Mouse (Mus musculus) liver (tissue): ENCODE data around the gene Bpifb1.
"Not testable (repeated sequence)": the region's sequence is repeated elsewhere in the genome, so short reads cannot be mapped to it uniquely, and the experiment has no call there.

Experiments used
- DNase-seq: peaks from one replicate; pipeline ENCODE4 v3.0.0-alpha.2; 2020; ENCODE audit warnings: mixed read lengths

The Bpifb1 gene

DNA sequence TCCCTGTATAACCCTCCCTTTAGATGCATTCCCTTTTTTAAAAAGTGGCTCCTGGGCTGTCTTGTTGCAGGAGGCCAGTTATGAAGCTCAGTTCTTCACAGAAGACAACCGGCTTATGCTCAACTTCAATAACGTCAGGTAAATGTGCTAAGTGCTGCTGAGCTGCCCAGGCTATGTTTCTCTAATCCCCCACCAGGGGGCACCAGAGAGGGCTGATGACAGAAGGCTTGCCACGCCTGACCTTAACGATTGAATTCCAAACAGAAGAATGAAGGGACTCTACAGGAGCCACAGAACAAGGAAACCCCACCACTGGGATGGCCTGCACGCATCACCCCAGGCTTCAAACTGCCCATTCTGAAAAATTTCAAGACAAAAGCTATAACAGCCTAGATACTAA lies 24.6 kb downstream of the Bpifb1 start:
- DNase-seq = peak; percentile 75

DNA sequence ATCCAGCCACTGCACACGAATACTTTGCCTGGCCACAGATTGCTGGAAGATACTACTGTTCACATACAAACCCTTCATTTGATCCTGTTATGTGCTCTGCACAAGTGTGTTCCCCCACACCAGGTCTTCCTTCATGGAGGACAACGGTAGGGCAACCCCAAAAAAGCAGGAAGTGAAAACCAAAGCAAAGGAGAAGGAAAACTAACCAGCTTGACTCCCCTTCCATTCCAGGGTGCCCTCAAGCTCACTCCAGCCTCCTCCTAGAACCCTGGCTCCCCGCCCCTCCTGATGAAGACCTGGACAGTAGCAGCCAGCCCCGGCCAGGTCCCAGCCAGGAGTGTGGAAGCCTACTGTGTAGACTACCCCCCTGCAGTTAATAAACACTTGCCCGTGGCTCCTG lies 29.3 kb downstream of the Bpifb1 start:
- DNase-seq = no peak

DNA sequence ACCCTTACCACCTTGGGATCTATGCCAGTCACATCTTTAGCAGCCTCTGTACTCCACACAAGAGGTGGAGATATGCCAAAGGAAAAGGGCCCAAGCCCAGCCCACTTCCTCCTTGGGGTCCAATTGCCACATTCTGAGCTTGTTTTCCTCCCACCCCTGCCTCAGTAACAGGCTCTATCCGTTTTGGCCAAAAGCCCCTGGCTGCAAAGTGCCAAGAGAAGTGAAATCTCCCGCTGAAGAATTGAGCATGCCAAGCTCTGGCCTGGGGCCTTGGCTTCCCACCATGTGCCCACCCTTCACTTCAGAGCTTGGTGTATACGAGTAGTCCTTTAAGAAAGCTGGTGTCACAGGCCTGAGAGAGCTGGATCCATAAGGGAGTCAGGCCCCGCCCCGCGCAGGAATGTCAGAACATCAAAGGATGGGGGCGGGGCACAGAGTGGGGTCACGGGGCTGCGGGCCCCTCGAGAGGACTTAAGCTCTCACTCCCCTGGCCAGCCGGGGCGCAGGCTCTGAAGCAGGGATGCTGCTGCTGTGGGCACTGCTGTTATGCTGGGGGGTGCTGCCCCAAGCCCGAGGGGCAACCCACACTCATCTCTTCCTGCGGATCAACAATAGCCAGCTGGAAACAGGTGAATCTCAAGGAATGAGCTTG lies 32.8 kb downstream of the Bpifb1 start, which contains the start of gene Bpifb5:
TSS of gene Bpifb5 (plus strand) at position 478 of the 652 bp plus-strand sequence.
- peak; percentile 11 for DNase-seq

DNA sequence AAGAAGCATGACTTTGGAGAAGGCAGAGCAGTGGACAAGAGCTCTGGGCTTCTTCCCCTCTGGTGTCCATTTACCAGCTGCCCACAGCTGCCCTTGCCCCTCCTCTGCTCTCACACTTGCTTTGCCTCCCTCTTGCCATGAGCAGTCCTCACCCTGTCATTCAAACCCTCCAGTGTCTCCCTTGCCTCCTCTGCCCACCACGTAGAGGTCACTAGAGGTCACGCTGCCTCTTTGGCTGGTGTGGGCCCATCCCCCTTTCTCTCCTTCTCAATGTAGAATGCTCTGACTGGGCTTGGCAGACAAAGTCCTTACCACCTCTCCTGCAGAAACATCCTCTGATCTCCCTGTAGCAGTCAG lies 33.3 kb downstream of the Bpifb1 start:
- no peak for DNase-seq

DNA sequence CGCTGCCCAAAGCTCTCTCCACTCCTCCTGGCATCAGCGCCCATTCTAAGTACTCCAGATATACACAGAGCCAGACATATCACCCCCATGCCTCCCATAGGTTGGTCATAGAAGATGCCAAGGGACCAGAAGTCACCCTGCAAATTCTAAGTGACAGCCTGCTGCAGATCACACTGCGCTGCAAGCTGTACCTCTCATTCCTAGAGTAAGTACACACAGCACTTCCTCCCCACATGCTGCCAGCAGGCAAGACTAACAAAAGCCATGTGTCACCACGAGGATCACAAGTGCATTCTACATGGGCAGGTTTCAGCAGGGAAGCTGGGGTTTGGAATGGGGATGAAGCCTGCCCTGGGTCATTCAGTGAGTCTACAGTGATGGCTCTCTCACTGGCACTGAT lies 36.4 kb downstream of the Bpifb1 start:
- no peak for DNase-seq

DNA sequence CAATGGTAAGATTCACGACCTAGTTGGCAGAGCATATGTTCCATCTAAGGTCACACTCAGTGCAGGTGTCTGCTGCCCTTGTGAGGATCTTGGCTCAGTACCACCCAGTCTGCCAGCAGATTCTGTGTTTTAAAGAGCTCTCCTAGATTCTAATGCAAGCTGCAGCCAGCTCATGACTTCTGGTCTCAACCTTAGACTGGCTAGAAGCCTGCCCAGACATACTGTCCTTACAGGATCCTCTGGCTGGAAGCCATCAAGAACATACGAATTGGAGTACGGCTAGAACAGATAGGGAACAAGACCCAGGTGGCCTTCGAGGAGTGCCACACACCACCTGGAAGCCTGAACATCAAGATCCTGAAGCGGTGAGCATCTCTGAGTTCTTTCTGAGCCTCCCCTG lies 37.2 kb downstream of the Bpifb1 start:
- DNase-seq = no peak

DNA sequence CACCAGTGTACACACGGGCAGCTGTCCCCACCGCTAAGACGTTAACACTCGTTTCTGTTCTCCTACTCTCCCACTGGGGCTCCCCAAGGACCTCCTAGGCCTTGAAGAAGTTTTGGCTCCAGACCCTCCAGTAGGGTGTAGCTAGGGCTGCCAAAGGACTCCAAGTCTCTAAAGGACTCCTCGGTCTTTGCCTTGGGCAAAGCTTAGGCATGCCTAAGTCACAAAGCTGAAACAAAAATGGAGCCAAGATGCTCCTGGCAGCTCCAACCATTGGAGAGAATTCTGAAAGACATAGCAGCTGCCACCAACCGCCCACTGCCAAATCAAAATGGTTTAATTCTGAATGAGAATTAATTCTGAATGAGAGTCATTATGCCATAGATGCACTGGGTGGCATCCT lies 42.8 kb downstream of the Bpifb1 start:
- DNase-seq = no peak

DNA sequence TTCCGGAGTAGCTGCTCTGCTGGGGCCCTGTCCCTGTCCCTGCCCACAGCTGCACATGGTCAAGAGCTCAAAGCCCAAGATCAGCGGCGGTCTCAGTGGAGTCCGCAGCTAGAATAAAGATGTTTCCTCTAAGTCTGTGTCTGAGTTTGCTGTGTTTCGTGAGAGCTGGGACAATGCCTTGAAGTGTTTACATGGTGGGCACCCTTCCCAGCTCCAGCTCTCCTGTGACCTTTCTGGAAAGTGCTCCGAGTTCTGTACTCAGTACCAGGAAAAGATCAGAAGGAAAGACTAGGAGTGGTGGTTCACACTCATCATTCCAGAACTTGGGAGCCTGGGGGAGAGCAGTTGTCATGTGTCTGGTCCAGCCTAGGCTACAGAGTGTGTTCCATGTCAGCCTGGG lies 50.2 kb downstream of the Bpifb1 start:
- no peak for DNase-seq

DNA sequence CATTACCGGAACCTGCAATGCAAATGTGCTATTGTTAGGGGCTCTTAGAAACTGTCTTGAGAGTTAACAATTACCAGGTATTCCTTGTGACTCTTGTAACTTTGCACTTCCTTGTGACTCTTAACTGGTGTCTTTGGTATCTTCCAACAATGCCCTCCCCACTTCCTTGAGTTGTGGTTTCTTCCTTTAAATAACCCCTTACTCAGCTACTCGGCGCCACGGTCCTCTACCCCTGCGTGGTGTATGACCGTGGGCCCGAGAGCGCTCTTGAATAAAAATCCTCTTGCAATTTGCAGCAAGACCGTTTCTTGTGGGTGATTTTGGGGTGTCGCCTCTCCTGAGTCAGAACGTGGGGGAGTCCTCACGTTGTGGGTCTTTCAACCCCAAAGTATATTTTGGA lies 52.1 kb downstream of the Bpifb1 start:
- DNase-seq = not testable (repeated sequence)

DNA sequence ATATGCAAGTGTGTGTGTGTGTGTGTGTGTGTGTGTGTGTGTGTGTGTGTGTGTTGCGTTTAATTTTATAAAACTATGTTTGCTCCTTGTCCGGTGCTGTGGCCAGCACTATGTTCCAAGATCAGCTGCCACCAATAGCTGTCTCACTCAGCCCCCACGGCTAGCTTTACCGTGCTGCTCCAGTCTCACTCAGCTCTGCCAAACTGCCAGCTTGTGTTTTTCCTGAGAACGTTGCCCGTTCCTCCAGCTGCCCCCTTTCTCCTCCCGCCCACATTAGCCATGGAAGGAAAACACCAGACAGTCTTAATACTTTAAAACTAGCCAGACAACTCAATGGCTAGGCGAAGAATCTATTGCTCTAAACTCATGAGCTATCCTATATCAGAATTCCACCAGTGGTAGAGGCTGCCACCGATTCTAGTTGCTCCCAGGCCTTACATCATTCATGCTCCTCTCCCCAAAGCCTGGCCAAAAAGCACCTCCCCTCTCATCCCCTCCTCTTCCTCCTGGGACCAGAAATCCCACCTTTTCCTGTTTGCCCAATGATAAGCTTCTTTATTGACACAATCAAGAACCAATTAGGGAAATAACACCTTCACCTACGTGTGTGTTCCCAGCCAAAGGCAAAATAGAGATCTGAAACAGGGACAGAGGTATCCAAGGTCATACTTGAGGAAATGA lies 52.9 kb downstream of the Bpifb1 start:
- no peak for DNase-seq

DNA sequence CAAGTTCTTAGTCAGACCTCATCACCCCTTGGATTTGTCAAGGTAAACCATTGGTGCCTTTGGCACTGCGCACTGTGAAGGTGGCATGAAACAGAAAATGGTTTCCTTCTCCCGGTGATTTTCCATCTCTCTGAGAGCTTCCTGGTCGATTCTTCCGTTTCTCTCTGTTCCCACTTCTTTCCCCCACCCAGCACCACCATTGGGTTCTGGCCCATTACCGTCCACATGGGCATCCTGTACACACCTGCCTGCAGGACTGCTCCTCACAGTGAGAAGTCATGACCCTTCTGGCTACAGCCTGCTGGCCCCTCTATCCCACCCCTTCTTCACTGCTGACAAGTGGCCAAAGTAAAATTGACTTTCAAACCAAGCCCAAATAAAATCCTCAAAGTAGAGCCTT lies 54.7 kb downstream of the Bpifb1 start:
- no peak for DNase-seq

DNA sequence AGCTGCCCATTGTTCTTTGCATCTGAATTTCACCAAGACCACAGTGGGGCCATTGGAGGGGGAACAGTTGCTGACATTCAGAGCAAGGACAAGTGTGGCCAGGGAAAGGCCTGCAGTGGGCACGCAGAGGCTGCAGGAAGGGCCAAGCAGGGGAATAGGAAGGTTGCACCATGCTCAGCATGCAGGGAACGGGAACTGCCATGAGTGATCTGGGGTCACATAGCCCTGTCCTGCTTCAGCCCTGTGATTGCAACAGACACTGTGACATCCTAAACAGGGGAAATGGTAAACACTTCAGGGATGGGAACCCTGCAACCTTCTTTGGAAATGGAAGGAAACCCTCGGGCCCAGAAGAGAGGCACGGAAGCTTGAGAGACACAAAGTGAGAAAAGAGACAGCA lies 64.6 kb downstream of the Bpifb1 start:
- DNase-seq = not testable (repeated sequence)

DNA sequence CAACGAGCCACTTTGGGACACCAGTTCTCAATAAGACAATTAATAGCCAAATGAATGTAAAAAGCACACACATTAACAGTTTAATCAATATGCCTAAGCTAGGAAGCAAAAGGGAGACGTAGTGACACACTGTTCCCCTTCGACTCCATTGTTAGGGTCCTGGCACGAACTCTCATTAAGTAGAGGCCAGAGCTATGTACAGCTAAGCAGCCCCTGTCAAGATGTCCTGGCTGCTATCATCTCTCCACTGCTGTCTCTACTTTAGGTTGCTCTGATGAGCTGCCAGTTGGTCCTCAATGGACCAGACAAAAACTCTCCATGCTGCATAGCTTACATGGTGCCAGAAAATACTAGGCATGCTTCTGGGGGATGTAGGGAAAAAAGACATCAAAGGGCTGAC lies 65.2 kb downstream of the Bpifb1 start:
- DNase-seq = no peak

DNA sequence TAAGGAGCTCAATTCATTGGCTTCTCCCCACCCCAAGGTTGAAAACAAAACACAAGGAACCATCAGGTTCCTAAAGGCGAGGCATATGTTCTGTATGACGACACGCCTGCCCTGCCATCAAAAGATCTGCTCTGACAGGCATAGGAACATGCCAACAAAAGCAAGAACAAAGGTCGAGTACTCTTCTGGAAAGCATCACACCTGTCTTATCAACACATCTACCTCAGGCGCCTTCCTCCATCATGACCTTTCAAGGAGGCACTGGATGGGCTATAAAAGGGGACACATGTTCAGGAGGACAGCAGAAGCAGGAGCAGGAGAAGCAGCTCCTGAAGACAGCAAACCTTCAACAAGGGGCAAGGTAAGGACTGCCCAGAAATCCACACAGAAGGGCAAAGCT lies 66.9 kb downstream of the Bpifb1 start, which contains the start of gene Bpifb9a:
TSS of gene Bpifb9a (plus strand) at position 301 of the 400 bp plus-strand sequence.
- DNase-seq = not testable (repeated sequence)

DNA sequence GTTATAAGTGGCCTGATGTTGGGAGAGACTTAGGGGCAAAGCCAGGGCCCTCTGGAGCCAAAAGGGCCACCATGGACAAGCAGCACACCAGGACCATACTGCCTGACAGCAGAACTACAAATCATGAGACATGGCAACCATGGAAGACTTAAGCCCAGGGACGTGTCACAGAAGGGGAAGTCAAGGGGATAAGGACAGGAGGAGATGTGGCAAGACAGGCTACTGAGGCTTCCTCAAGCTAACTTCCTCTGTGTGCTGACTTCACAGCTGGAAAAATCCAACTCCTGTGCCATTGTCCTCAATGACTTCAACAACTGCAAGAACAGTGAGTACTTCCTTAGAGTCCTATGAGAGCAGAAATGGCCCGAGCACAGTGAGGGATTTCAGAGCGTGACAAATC lies 73.8 kb downstream of the Bpifb1 start:
- DNase-seq = not testable (repeated sequence)
